Mouse (Mus musculus): ENCODE measurements around the gene Cox8c.

GRCm38 (mm10) chr12:102929764-102930163, 30.6 kb downstream of the Cox8c start:
- no peak for TF ChIP-seq HCFC1 (IDR thresholded peaks at IDR 0.05; ENCODE audit: borderline replicate concordance, insufficient read depth, low read length)
- TF ChIP-seq CHD2 (IDR thresholded peaks at IDR 0.05; ENCODE audit: low read depth, low read length) = no peak
- TF ChIP-seq ZNF384 (IDR thresholded peaks at IDR 0.05; ENCODE audit: low read depth, low read length) = no peak
- TF ChIP-seq MAFK (IDR thresholded peaks at IDR 0.05; ENCODE audit: insufficient read depth, low read depth, low read length) = no peak
